Comparison of ENCODE assay signal across 19 mouse cellular contexts in genomic region chr7:30810319-30810718, GRCm38 (mm10). TPM values are rescaled to one million over a fixed set of nuclear protein-coding genes. Genes with fewer than 3 reads are reported as not detected.
DNase-seq lines count a peak whose midpoint lies in the region; ATAC-seq and TF ChIP-seq lines count a peak whose summit lies in the region.
"Had no signal": no experiment of that assay in that cellular context is flagged by ENCODE, and none has a peak within 500 bp of the region (broad histone marks: within the 10 kb centered on the region; RNA-seq: fewer than 3 reads in every experiment).

No protein-coding gene starts in this region.

- no peaks in the 10 kb centered on the region for H3K4me1 ChIP-seq in hindbrain, postnatal 0 days (ENCODE audit: insufficient read depth, low read length)
- no peaks in the 10 kb centered on the region for H3K4me1 ChIP-seq in hindbrain, embryonic 12.5 days
- no peaks in the 10 kb centered on the region for H3K4me1 ChIP-seq in midbrain, postnatal 0 days (ENCODE audit: insufficient read depth, low read length)
- no peaks in the 10 kb centered on the region for H3K4me1 ChIP-seq in midbrain, embryonic 14.5 days (ENCODE audit: control insufficient read depth, insufficient read depth, low read length)
- no peaks in the 10 kb centered on the region for H3K4me1 ChIP-seq in MEL (ENCODE audit: control insufficient read depth in 1 of 2, insufficient read depth in 2 of 2, low read length in 2 of 2)
- H3K4me1 ChIP-seq: embryonic facial prominence, embryonic 15.5 days; limb, embryonic 15.5 days had no signal

- no peaks in the 10 kb centered on the region for H3K27me3 ChIP-seq in hindbrain, postnatal 0 days (ENCODE audit: insufficient read depth, low read length)
- H3K27me3 ChIP-seq in hindbrain, embryonic 12.5 days: no peaks in the 10 kb centered on the region
- H3K27me3 ChIP-seq in midbrain, postnatal 0 days (ENCODE audit: insufficient read depth, low read length): no peaks in the 10 kb centered on the region
- no peaks in the 10 kb centered on the region for H3K27me3 ChIP-seq in midbrain, embryonic 14.5 days (ENCODE audit: control insufficient read depth, insufficient read depth, low read length)
- no peaks in the 10 kb centered on the region; a peak in 2 of 4 replicates for H3K27me3 ChIP-seq in MEL (ENCODE audit: control insufficient read depth in 1 of 2, insufficient read depth in 2 of 2, low read length in 2 of 2)
- H3K27me3 ChIP-seq: embryonic facial prominence, embryonic 15.5 days; limb, embryonic 15.5 days; megakaryocyte, embryonic 14.5 days had no signal

- no peak overlapping the region for H3K4me2 ChIP-seq in hindbrain, postnatal 0 days (ENCODE audit: low read depth, low read length)
- no peak overlapping the region for H3K4me2 ChIP-seq in hindbrain, embryonic 12.5 days (replicated peaks)
- H3K4me2 ChIP-seq in midbrain, postnatal 0 days (ENCODE audit: low read depth, low read length, poor library complexity, severe bottlenecking): no peak overlapping the region
- no peak overlapping the region for H3K4me2 ChIP-seq in midbrain, embryonic 14.5 days (ENCODE audit: low read length)
- H3K4me2 ChIP-seq: embryonic facial prominence, embryonic 15.5 days; limb, embryonic 15.5 days had no signal

- H3K4me3 ChIP-seq in hindbrain, postnatal 0 days (ENCODE audit: low read length): no peak overlapping the region
- no peak overlapping the region for H3K4me3 ChIP-seq in hindbrain, embryonic 12.5 days
- no peak overlapping the region for H3K4me3 ChIP-seq in midbrain, postnatal 0 days (ENCODE audit: low read depth, low read length)
- H3K4me3 ChIP-seq in midbrain, embryonic 14.5 days (replicated peaks; ENCODE audit: low read depth, low read length): no peak overlapping the region
- no peak overlapping the region for H3K4me3 ChIP-seq in MEL (ENCODE audit: control insufficient read depth in 1 of 2, insufficient read depth in 1 of 2, low read depth in 2 of 2, low read length in 2 of 2)
- H3K4me3 ChIP-seq: embryonic facial prominence, embryonic 15.5 days; limb, embryonic 15.5 days; megakaryocyte, embryonic 14.5 days; myocyte had no signal

- peak; percentile 79 for TF ChIP-seq RAD21 in MEL (IDR thresholded peaks at IDR 0.05; ENCODE audit: low read depth, low read length)

- no peak for TF ChIP-seq POLR2A in MEL (IDR thresholded peaks at IDR 0.05; ENCODE audit: control insufficient read depth in 1 of 2, insufficient read depth in 1 of 2, low read depth in 1 of 2, low read length in 2 of 2, poor library complexity in 1 of 2)

- no peaks in the 10 kb centered on the region for H3K9me3 ChIP-seq in hindbrain, postnatal 0 days (ENCODE audit: low read length)
- H3K9me3 ChIP-seq in hindbrain, embryonic 12.5 days (replicated peaks): peaks cover under 1% of the 10 kb centered on the region; the same call in 1 of the 2 replicates
- H3K9me3 ChIP-seq in midbrain, postnatal 0 days (ENCODE audit: low read length): no peaks in the 10 kb centered on the region
- H3K9me3 ChIP-seq in midbrain, embryonic 14.5 days (ENCODE audit: control insufficient read depth, low read length): no peaks in the 10 kb centered on the region
- H3K9me3 ChIP-seq in MEL (replicated peaks; ENCODE audit: insufficient read depth, low read length): no peaks in the 10 kb centered on the region
- H3K9me3 ChIP-seq: embryonic facial prominence, embryonic 15.5 days; limb, embryonic 15.5 days had no signal

- 57% methylated on average over 6 of the region's 6 CpGs for WGBS in hindbrain, postnatal 0 days
- WGBS in hindbrain, embryonic 12.5 days: 51% methylated on average over 6 of the region's 6 CpGs
- WGBS in midbrain, postnatal 0 days: 52% methylated on average over 6 of the region's 6 CpGs
- WGBS in midbrain, embryonic 14.5 days: 53% methylated on average over 6 of the region's 6 CpGs

- no peak overlapping the region for H3K27ac ChIP-seq in hindbrain, postnatal 0 days
- no peak overlapping the region for H3K27ac ChIP-seq in hindbrain, embryonic 12.5 days
- H3K27ac ChIP-seq in midbrain, postnatal 0 days (ENCODE audit: low read depth, low read length): no peak overlapping the region
- H3K27ac ChIP-seq in midbrain, embryonic 14.5 days (replicated peaks; ENCODE audit: low read depth, low read length): no peak overlapping the region
- H3K27ac ChIP-seq in MEL (ENCODE audit: control insufficient read depth, low read depth, low read length): no peak overlapping the region
- H3K27ac ChIP-seq: embryonic facial prominence, embryonic 15.5 days; limb, embryonic 15.5 days had no signal

- no peak for TF ChIP-seq EP300 in MEL (IDR thresholded peaks at IDR 0.05; ENCODE audit: low read depth in 1 of 2, low read length in 2 of 2)

- DNase-seq in hindbrain, postnatal 0 days (ENCODE audit: low spot score): no peak
- DNase-seq in midbrain, postnatal 0 days (ENCODE audit: low spot score): peak; percentile 6
- no peak for DNase-seq in midbrain, embryonic 14.5 days
- DNase-seq in MEL (ENCODE audit: low read depth, low spot score): peak; percentile 67
- DNase-seq in right cerebral cortex, postnatal 25 days: no peak
- no peak for DNase-seq in left cerebral cortex, adult 18-20 months (ENCODE audit: low spot score in 2 of 2)
- DNase-seq: adrenal gland, adult 2 months; cerebellum, postnatal 36 days; heart, postnatal 36 days; kidney, adult 8-10 months had no signal

- H3K9ac ChIP-seq in hindbrain, postnatal 0 days (replicated peaks; ENCODE audit: low read length): no peak overlapping the region
- H3K9ac ChIP-seq in hindbrain, embryonic 12.5 days: no peak overlapping the region
- H3K9ac ChIP-seq in midbrain, postnatal 0 days (replicated peaks; ENCODE audit: low read length, poor library complexity, severe bottlenecking): no peak overlapping the region
- H3K9ac ChIP-seq in midbrain, embryonic 14.5 days (replicated peaks; ENCODE audit: low read length): no peak overlapping the region
- no peak overlapping the region for H3K9ac ChIP-seq in MEL (ENCODE audit: control insufficient read depth, low read depth, low read length, poor library complexity, severe bottlenecking)
- H3K9ac ChIP-seq: embryonic facial prominence, embryonic 15.5 days; limb, embryonic 15.5 days had no signal

- peak; percentile 30 for TF ChIP-seq CTCF in hindbrain, postnatal 0 days (IDR thresholded peaks at IDR 0.05; ENCODE audit: low read depth)
- TF ChIP-seq CTCF in midbrain, postnatal 0 days (IDR thresholded peaks at IDR 0.05): peak; percentile 40
- TF ChIP-seq CTCF in MEL (IDR thresholded peaks at IDR 0.05 in 2 of 3, conservative IDR thresholded peaks at IDR 0.05 in 1 of 3; ENCODE audit: control insufficient read depth in 1 of 3, insufficient read depth in 1 of 3, low read depth in 2 of 3, low read length in 3 of 3, poor library complexity in 1 of 3, severe bottlenecking in 1 of 3): peak; percentile 56 to 82 (median 73)

- no peaks in the 10 kb centered on the region for H3K79me2 ChIP-seq in MEL (ENCODE audit: control insufficient read depth, insufficient read depth, low read length, poor library complexity)

- no peak for ATAC-seq in hindbrain, postnatal 0 days
- ATAC-seq in hindbrain, embryonic 12.5 days (ENCODE audit: low FRiP score): no peak
- ATAC-seq in midbrain, postnatal 0 days (ENCODE audit: low FRiP score): no peak
- ATAC-seq in midbrain, embryonic 14.5 days (ENCODE audit: low FRiP score, low TSS enrichment): no peak
- ATAC-seq in neutrophil, adult 5-6 weeks (ENCODE audit: extremely low read depth, insufficient number of reproducible peaks, low FRiP score, poor library complexity, severe bottlenecking): peak; percentile 45; the same call in 1 of the 2 replicates
- ATAC-seq: forebrain, embryonic 14.5 days had no signal

- no peaks in the 10 kb centered on the region for H3K36me3 ChIP-seq in hindbrain, postnatal 0 days (ENCODE audit: insufficient read depth, low read length)
- no peaks in the 10 kb centered on the region for H3K36me3 ChIP-seq in hindbrain, embryonic 12.5 days
- H3K36me3 ChIP-seq in midbrain, postnatal 0 days (ENCODE audit: insufficient read depth, low read length): no peaks in the 10 kb centered on the region
- H3K36me3 ChIP-seq in midbrain, embryonic 14.5 days (ENCODE audit: control insufficient read depth, insufficient read depth, low read length): no peaks in the 10 kb centered on the region
- H3K36me3 ChIP-seq in MEL (ENCODE audit: control insufficient read depth in 1 of 2, insufficient read depth in 2 of 2, low read length in 2 of 2): no peaks in the 10 kb centered on the region
- H3K36me3 ChIP-seq: embryonic facial prominence, embryonic 15.5 days; limb, embryonic 15.5 days had no signal

RNA-seq across cellular contexts. Expression of gene Ffar2, which starts 13.3 kb away (rescaled TPM):
- 0.16 TPM in 1 of 2 replicates, not detected in the other for total RNA-seq in hindbrain, postnatal 0 days (2014; rRNA removed)
- polyA plus RNA-seq in hindbrain, postnatal 0 days (2015; fragmentation: Nextera tagmentation; extraction: Ambion mirVana): 0.19 and 0.23 TPM in 2 replicates
- polyA plus RNA-seq in hindbrain, embryonic 12.5 days (2016; fragmentation: Nextera tagmentation; extraction: Ambion mirVana): not detected in 2 replicates
- not detected in 2 replicates for total RNA-seq in midbrain, postnatal 0 days (2014; rRNA removed)
- polyA plus RNA-seq in midbrain, postnatal 0 days (2015; fragmentation: Nextera tagmentation; extraction: Ambion mirVana): 0.07 and 0.25 TPM in 2 replicates
- 0.11 TPM in 1 of 2 replicates, not detected in the other for polyA plus RNA-seq in midbrain, embryonic 14.5 days (2014; fragmentation: Nextera tagmentation; extraction: Ambion mirVana)
- not detected in 2 replicates for total RNA-seq in MEL (2012; rRNA removed)
- polyA plus RNA-seq in MEL (2012; ENCODE audit: insufficient read depth in 1 of 2, insufficient read length in 2 of 2, low read depth in 1 of 2, low replicate concordance in 2 of 2, missing spikeins in 1 of 2): under 1 TPM in 1 of 2 experiments, not detected in 1; 0.04 TPM
- total RNA-seq in neutrophil, adult 5-6 weeks (2017): 0.35 and 0.37 TPM in 2 replicates
- total RNA-seq in left cerebral cortex, adult 18-20 months (2021): not detected
- total RNA-seq: layer of hippocampus, postnatal 14 days had no signal
- polyA plus RNA-seq: embryonic facial prominence, embryonic 15.5 days; limb, embryonic 15.5 days; myocyte had no signal

RNA-seq across cellular contexts. Expression of gene Krtdap, which starts 22.6 kb away (rescaled TPM):
- not detected in 2 replicates for total RNA-seq in hindbrain, postnatal 0 days (2014; rRNA removed)
- 0.66 and 1.8 TPM in 2 replicates for polyA plus RNA-seq in hindbrain, postnatal 0 days (2015; fragmentation: Nextera tagmentation; extraction: Ambion mirVana)
- polyA plus RNA-seq in hindbrain, embryonic 12.5 days (2016; fragmentation: Nextera tagmentation; extraction: Ambion mirVana): not detected in 2 replicates
- total RNA-seq in midbrain, postnatal 0 days (2014; rRNA removed): 4.8 and 19.2 TPM in 2 replicates
- polyA plus RNA-seq in midbrain, postnatal 0 days (2015; fragmentation: Nextera tagmentation; extraction: Ambion mirVana): 1.2 and 1.6 TPM in 2 replicates
- polyA plus RNA-seq in midbrain, embryonic 14.5 days (2014; fragmentation: Nextera tagmentation; extraction: Ambion mirVana): not detected in 2 replicates
- total RNA-seq in MEL (2012; rRNA removed): not detected in 2 replicates
- not detected for polyA plus RNA-seq in MEL (2012; ENCODE audit: insufficient read depth in 1 of 2, insufficient read length in 2 of 2, low read depth in 1 of 2, low replicate concordance in 2 of 2, missing spikeins in 1 of 2)
- total RNA-seq in neutrophil, adult 5-6 weeks (2017): not detected in 2 replicates
- total RNA-seq in left cerebral cortex, adult 18-20 months (2021): not detected
- total RNA-seq: adrenal gland, adult 2 months; granulocyte monocyte progenitor cell, adult 5-6 weeks; heart, postnatal 36 days; layer of hippocampus, postnatal 14 days had no signal
- polyA plus RNA-seq: adrenal gland, adult 2 months; forebrain, embryonic 14.5 days; myocyte had no signal

RNA-seq across cellular contexts. Expression of gene Ffar3, which starts 45.7 kb away (rescaled TPM):
- total RNA-seq in hindbrain, postnatal 0 days (2014; rRNA removed): 0.05 TPM in 1 of 2 replicates, not detected in the other
- 0.09 TPM in 1 of 2 replicates, not detected in the other for polyA plus RNA-seq in hindbrain, postnatal 0 days (2015; fragmentation: Nextera tagmentation; extraction: Ambion mirVana)
- polyA plus RNA-seq in hindbrain, embryonic 12.5 days (2016; fragmentation: Nextera tagmentation; extraction: Ambion mirVana): not detected in 2 replicates
- total RNA-seq in midbrain, postnatal 0 days (2014; rRNA removed): not detected in 2 replicates
- not detected in 2 replicates for polyA plus RNA-seq in midbrain, postnatal 0 days (2015; fragmentation: Nextera tagmentation; extraction: Ambion mirVana)
- not detected in 2 replicates for polyA plus RNA-seq in midbrain, embryonic 14.5 days (2014; fragmentation: Nextera tagmentation; extraction: Ambion mirVana)
- not detected in 2 replicates for total RNA-seq in MEL (2012; rRNA removed)
- not detected for polyA plus RNA-seq in MEL (2012; ENCODE audit: insufficient read depth in 1 of 2, insufficient read length in 2 of 2, low read depth in 1 of 2, low replicate concordance in 2 of 2, missing spikeins in 1 of 2)
- 0.70 and 0.98 TPM in 2 replicates for total RNA-seq in neutrophil, adult 5-6 weeks (2017)
- total RNA-seq in left cerebral cortex, adult 18-20 months (2021): not detected
- total RNA-seq: granulocyte monocyte progenitor cell, adult 5-6 weeks; heart, postnatal 36 days had no signal
- polyA plus RNA-seq: embryonic facial prominence, embryonic 15.5 days; forebrain, embryonic 14.5 days; limb, embryonic 15.5 days; myocyte had no signal

RNA-seq across cellular contexts. Expression of gene Dmkn, which starts 46.8 kb away (rescaled TPM):
- total RNA-seq in hindbrain, postnatal 0 days (2014; rRNA removed): 1.4 and 2.1 TPM in 2 replicates
- polyA plus RNA-seq in hindbrain, postnatal 0 days (2015; fragmentation: Nextera tagmentation; extraction: Ambion mirVana): 3.9 and 5.8 TPM in 2 replicates
- polyA plus RNA-seq in hindbrain, embryonic 12.5 days (2016; fragmentation: Nextera tagmentation; extraction: Ambion mirVana): 0.59 and 0.67 TPM in 2 replicates
- total RNA-seq in midbrain, postnatal 0 days (2014; rRNA removed): 0.71 and 7.9 TPM in 2 replicates
- 4.5 and 4.9 TPM in 2 replicates for polyA plus RNA-seq in midbrain, postnatal 0 days (2015; fragmentation: Nextera tagmentation; extraction: Ambion mirVana)
- 0.78 and 0.87 TPM in 2 replicates for polyA plus RNA-seq in midbrain, embryonic 14.5 days (2014; fragmentation: Nextera tagmentation; extraction: Ambion mirVana)
- total RNA-seq in MEL (2012; rRNA removed): not detected in 2 replicates
- not detected for polyA plus RNA-seq in MEL (2012; ENCODE audit: insufficient read depth in 1 of 2, insufficient read length in 2 of 2, low read depth in 1 of 2, low replicate concordance in 2 of 2, missing spikeins in 1 of 2)
- not detected in 2 replicates for total RNA-seq in neutrophil, adult 5-6 weeks (2017)
- total RNA-seq in left cerebral cortex, adult 18-20 months (2021): 1 to 10 TPM; 1.9 to 4.0 TPM
- polyA plus RNA-seq: myocyte had no signal

RNA-seq across cellular contexts. Expression of gene Ffar1, which starts 51.0 kb away (rescaled TPM):
- not detected in 2 replicates for total RNA-seq in hindbrain, postnatal 0 days (2014; rRNA removed)
- polyA plus RNA-seq in hindbrain, postnatal 0 days (2015; fragmentation: Nextera tagmentation; extraction: Ambion mirVana): not detected in 2 replicates
- not detected in 2 replicates for polyA plus RNA-seq in hindbrain, embryonic 12.5 days (2016; fragmentation: Nextera tagmentation; extraction: Ambion mirVana)
- total RNA-seq in midbrain, postnatal 0 days (2014; rRNA removed): not detected in 2 replicates
- polyA plus RNA-seq in midbrain, postnatal 0 days (2015; fragmentation: Nextera tagmentation; extraction: Ambion mirVana): not detected in 2 replicates
- polyA plus RNA-seq in midbrain, embryonic 14.5 days (2014; fragmentation: Nextera tagmentation; extraction: Ambion mirVana): not detected in 2 replicates
- not detected in 2 replicates for total RNA-seq in MEL (2012; rRNA removed)
- not detected for polyA plus RNA-seq in MEL (2012; ENCODE audit: insufficient read depth in 1 of 2, insufficient read length in 2 of 2, low read depth in 1 of 2, low replicate concordance in 2 of 2, missing spikeins in 1 of 2)
- total RNA-seq in neutrophil, adult 5-6 weeks (2017): 25.6 and 25.8 TPM in 2 replicates
- total RNA-seq in left cerebral cortex, adult 18-20 months (2021): not detected
- total RNA-seq: adrenal gland, adult 2 months; granulocyte monocyte progenitor cell, adult 5-6 weeks; heart, postnatal 36 days; layer of hippocampus, postnatal 14 days had no signal
- polyA plus RNA-seq: adrenal gland, adult 2 months; embryonic facial prominence, embryonic 15.5 days; forebrain, embryonic 14.5 days; limb, embryonic 15.5 days; myocyte had no signal

Comparison
In these comparisons a context has a peak if more than half of its experiments do, and no peak if none do; other contexts are left out.
1. DNase-seq: peak in midbrain, postnatal 0 days (single experiment) and MEL (single experiment); none in hindbrain, postnatal 0 days (single experiment), midbrain, embryonic 14.5 days (single experiment), right cerebral cortex, postnatal 25 days (single experiment) and left cerebral cortex, adult 18-20 months (0 of 2).
2. Peak in every context shown above with its lines, with median percentiles within 50 percentile points of each other: CTCF ChIP-seq.